Mouse (Mus musculus): ENCODE results near the gene Uchl1. TPM values are rescaled to one million over a fixed set of nuclear protein-coding genes. Genes with fewer than 3 reads are reported as not detected.

The Uchl1 gene
- polyA plus RNA-seq, 1 experiment from 2014 or later, result 115 TPM

DNA sequence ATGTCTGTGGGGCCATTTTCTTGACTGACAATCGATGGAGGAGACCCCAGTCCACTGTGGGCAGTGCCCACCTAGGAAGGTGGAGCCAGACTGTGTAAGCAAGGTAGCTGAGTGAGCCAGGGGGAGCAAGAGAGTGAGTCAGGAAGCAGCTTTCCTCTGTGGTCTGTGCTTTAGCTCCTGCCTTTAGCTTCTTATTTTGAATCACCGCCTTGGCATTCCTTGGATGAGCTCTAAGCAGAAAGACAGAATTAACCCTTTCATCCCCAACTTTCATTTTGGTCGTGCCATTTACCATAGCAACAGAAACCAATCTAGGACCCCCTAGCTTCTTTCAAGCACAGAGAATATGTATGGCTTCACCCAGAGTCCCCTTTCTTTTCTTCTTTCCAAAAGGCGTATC is 42.0 kb downstream of the Uchl1 start:
- DNase-seq (ENCODE audit: low spot score) (no peak), ATAC-seq (replicated peaks; ENCODE audit: low FRiP score, low TSS enrichment, low read depth) (no peak)
- 0 out of 2 replicates have a peak, but pooled peaks cover 1% of the 10 kb centered on the region for H3K4me1 ChIP-seq (replicated peaks; ENCODE audit: control insufficient read depth, insufficient read depth, low read length)
- H3K27ac ChIP-seq (ENCODE audit: low read depth), result no peak overlapping the region
- H3K36me3 ChIP-seq (ENCODE audit: control insufficient read depth, insufficient read depth, low read length), result no peaks in the 10 kb centered on the region
- H3K4me2 ChIP-seq (ENCODE audit: low read length), result no peak overlapping the region
- no peak overlapping the region for H3K4me3 ChIP-seq (ENCODE audit: low read depth, low read length)
- H3K9me3 ChIP-seq (ENCODE audit: control insufficient read depth, low read length), result no peaks in the 10 kb centered on the region
- H3K9ac ChIP-seq (ENCODE audit: low read length), result no peak overlapping the region
- H3K27me3 ChIP-seq (replicated peaks; ENCODE audit: control insufficient read depth, insufficient read depth, low read length), result no peaks in the 10 kb centered on the region
- 57% methylated on average over 4 of the region's 4 CpGs for WGBS

DNA sequence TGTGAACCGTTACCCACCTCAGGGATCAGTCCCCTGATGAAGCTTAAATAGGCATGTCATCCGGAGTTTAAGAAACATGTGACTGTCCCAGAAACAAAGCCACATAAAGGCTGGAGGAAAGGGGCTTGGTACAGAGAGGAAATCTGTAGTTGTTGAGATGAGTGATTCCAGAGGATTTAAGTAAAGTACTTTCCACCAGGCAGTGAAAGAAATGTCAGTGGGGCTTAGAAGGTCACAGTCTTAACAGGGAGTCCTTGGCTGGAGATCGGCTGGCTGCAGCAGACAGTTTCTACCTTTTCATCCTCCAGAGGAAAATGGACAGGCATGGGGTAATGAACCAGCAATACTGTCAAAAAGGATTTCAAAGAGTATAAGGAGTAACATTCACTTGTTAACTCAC is 42.5 kb downstream of the Uchl1 start:
- WGBS, result 54% methylated on average over 3 of the region's 3 CpGs
- ATAC-seq (replicated peaks; ENCODE audit: low FRiP score, low TSS enrichment, low read depth) (no peak), DNase-seq (ENCODE audit: low spot score) (no peak)
- no peaks in the 10 kb centered on the region for H3K27me3 ChIP-seq (replicated peaks; ENCODE audit: control insufficient read depth, insufficient read depth, low read length)
- H3K9ac ChIP-seq (ENCODE audit: low read length), result no peak overlapping the region
- H3K4me3 ChIP-seq (ENCODE audit: low read depth, low read length), result no peak overlapping the region
- H3K36me3 ChIP-seq (ENCODE audit: control insufficient read depth, insufficient read depth, low read length), result no peaks in the 10 kb centered on the region
- H3K4me2 ChIP-seq (ENCODE audit: low read length), result no peak overlapping the region
- no peak overlapping the region for H3K27ac ChIP-seq (ENCODE audit: low read depth)
- peaks cover 3% of the 10 kb centered on the region; the same call in 1 of the 2 replicates for H3K4me1 ChIP-seq (replicated peaks; ENCODE audit: control insufficient read depth, insufficient read depth, low read length)
- no peaks in the 10 kb centered on the region for H3K9me3 ChIP-seq (ENCODE audit: control insufficient read depth, low read length)

DNA sequence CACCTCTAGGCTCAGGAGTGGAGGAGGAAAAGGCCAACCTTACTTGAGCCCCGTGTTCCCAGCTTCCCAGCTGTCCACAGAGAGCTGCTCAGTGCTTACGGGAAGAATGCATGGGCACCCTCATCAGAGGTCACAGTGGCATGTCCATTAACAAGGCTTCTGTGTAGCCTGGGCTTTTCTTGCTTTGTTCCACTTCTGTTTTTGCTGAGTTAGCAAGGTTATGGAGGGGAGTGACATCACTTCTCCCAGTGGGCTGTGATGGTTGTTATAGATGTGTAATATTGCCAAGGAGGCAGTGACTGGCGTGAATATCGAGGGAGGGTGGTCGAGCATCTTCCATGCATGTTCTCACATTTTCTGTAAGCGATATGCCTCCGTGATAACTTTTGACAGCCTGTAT is 43.0 kb downstream of the Uchl1 start:
- 67% methylated on average over 7 of the region's 7 CpGs for WGBS
- Histone ChIP-seq H3K4me3 (ENCODE audit: low read depth, low read length) (no peak overlapping the region), H3K27ac (ENCODE audit: low read depth) (no peak overlapping the region), H3K4me2 (ENCODE audit: low read length) (no peak overlapping the region), H3K4me1 (replicated peaks; ENCODE audit: control insufficient read depth, insufficient read depth, low read length) (peaks cover 4% of the 10 kb centered on the region), H3K36me3 (ENCODE audit: control insufficient read depth, insufficient read depth, low read length) (no peaks in the 10 kb centered on the region), H3K9me3 (ENCODE audit: control insufficient read depth, low read length) (no peaks in the 10 kb centered on the region), H3K27me3 (replicated peaks; ENCODE audit: control insufficient read depth, insufficient read depth, low read length) (no peaks in the 10 kb centered on the region), H3K9ac (ENCODE audit: low read length) (no peak overlapping the region)
- DNase-seq (ENCODE audit: low spot score), result no peak
- ATAC-seq (replicated peaks; ENCODE audit: low FRiP score, low TSS enrichment, low read depth), result no peak

DNA sequence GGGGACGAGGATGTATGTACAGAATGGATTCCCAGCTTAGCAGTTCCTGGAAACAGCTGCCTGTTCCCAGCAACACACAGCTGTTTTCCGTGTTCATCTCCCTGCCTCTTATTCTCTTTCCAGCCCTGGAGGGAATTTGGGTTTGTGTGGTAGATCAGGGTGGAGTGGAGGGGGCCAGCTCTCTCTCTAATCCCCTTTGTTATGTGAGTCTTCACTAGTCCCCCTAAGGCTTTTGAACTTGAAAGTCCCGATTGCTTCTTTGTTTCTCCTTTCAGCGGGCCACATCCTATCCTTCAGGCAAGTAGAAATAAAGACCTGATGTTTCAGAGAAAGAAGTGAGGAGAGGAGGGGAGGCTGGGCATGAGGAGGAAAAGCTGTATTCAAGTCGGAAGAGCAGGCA is 45.0 kb downstream of the Uchl1 start:
- no peak for ATAC-seq (replicated peaks; ENCODE audit: low FRiP score, low TSS enrichment, low read depth)
- WGBS, result 49% methylated on average over 5 of the region's 5 CpGs

DNA sequence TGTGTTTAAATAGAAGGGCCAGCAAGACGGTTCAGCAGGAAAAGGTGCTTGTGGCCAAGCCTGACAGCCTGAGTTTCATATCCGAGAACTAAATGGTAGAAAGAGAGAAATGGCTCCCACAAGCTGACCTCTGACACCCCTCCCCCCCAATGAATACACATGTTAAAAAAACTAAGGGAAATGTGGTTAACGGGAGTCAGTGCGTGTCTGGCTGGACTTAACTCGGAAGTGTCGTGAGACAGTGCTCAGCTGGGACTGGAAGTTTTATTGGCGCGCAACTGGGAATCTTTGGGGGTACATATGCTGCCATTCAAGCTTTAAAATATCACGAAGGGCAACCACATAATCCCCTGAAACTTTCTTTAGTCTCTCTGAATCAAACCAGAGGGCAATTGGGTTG is 46.7 kb downstream of the Uchl1 start:
- 67% methylated on average over 9 of the region's 9 CpGs for WGBS
- no peak overlapping the region for H3K4me3 ChIP-seq (ENCODE audit: low read depth, low read length)
- peaks cover 4% of the 10 kb centered on the region for H3K4me1 ChIP-seq (replicated peaks; ENCODE audit: control insufficient read depth, insufficient read depth, low read length)
- H3K9ac ChIP-seq (ENCODE audit: low read length), result no peak overlapping the region
- no peaks in the 10 kb centered on the region for H3K9me3 ChIP-seq (ENCODE audit: control insufficient read depth, low read length)
- H3K27me3 ChIP-seq (replicated peaks; ENCODE audit: control insufficient read depth, insufficient read depth, low read length), result no peaks in the 10 kb centered on the region
- ATAC-seq (replicated peaks; ENCODE audit: low FRiP score, low TSS enrichment, low read depth), result no peak
- H3K27ac ChIP-seq (ENCODE audit: low read depth), result no peak overlapping the region
- no peaks in the 10 kb centered on the region for H3K36me3 ChIP-seq (ENCODE audit: control insufficient read depth, insufficient read depth, low read length)
- DNase-seq (ENCODE audit: low spot score), result no peak
- no peak overlapping the region for H3K4me2 ChIP-seq (ENCODE audit: low read length)

More for the DNA sequence above, 45.0 kb downstream of the Uchl1 start:
- no peak for DNase-seq (ENCODE audit: low spot score)
- Histone ChIP-seq H3K4me1 (replicated peaks; ENCODE audit: control insufficient read depth, insufficient read depth, low read length) (peaks cover 4% of the 10 kb centered on the region), H3K4me3 (ENCODE audit: low read depth, low read length) (no peak overlapping the region), H3K9ac (ENCODE audit: low read length) (no peak overlapping the region), H3K27ac (ENCODE audit: low read depth) (no peak overlapping the region), H3K9me3 (ENCODE audit: control insufficient read depth, low read length) (no peaks in the 10 kb centered on the region), H3K36me3 (ENCODE audit: control insufficient read depth, insufficient read depth, low read length) (no peaks in the 10 kb centered on the region), H3K27me3 (replicated peaks; ENCODE audit: control insufficient read depth, insufficient read depth, low read length) (no peaks in the 10 kb centered on the region), H3K4me2 (ENCODE audit: low read length) (no peak overlapping the region)

DNA sequence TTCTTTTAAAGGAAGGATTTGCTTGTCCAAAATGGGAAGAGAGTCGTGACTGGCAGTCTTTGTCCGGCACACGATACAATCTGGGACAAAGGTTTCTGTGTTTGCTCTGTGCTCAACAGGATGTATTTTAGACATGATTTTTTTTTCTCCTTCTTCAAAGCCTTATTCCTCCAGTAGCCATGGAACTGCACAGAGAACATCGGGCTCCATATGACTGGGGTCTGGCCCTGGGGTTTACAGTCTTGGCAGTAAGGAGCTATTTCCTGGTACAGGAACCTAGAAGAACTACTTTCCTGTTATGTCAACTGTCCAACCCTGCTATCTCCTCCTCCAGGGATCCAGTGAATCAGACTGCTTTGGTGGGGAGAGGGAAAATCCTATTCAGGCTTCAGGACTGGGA is 47.1 kb downstream of the Uchl1 start:
- no peak overlapping the region for H3K9ac ChIP-seq (ENCODE audit: low read length)
- no peak overlapping the region for H3K27ac ChIP-seq (ENCODE audit: low read depth)
- WGBS, result 45% methylated on average over 4 of the region's 4 CpGs
- peaks cover 4% of the 10 kb centered on the region for H3K4me1 ChIP-seq (replicated peaks; ENCODE audit: control insufficient read depth, insufficient read depth, low read length)
- DNase-seq (ENCODE audit: low spot score), result no peak
- H3K4me3 ChIP-seq (ENCODE audit: low read depth, low read length), result no peak overlapping the region
- H3K27me3 ChIP-seq (replicated peaks; ENCODE audit: control insufficient read depth, insufficient read depth, low read length), result no peaks in the 10 kb centered on the region
- H3K9me3 ChIP-seq (ENCODE audit: control insufficient read depth, low read length), result no peaks in the 10 kb centered on the region
- no peak for ATAC-seq (replicated peaks; ENCODE audit: low FRiP score, low TSS enrichment, low read depth)
- no peak overlapping the region for H3K4me2 ChIP-seq (ENCODE audit: low read length)
- no peaks in the 10 kb centered on the region for H3K36me3 ChIP-seq (ENCODE audit: control insufficient read depth, insufficient read depth, low read length)

DNA sequence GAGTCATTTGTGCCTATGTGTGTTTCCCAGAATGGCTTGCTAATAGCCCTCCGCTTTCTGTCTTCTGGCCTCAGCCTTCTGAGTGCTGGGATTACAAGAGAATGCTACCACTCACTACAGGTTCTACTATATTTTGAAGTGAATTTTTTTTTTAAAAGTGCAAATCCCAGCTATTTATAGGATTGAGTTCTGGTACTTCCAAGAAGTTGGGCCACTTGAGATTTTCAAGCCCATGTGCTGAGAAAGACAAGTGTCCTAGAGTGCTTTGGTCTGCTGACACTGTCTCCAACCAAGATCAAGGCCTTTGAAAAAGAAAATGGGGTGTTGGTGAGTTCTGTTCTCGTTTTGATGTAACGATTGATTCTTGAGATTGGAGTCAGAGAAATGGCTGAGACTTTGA is 47.7 kb downstream of the Uchl1 start:
- H3K36me3 ChIP-seq (ENCODE audit: control insufficient read depth, insufficient read depth, low read length), result no peaks in the 10 kb centered on the region
- 49% methylated on average over 3 of the region's 3 CpGs for WGBS
- ATAC-seq (replicated peaks; ENCODE audit: low FRiP score, low TSS enrichment, low read depth) (no peak), DNase-seq (ENCODE audit: low spot score) (no peak)
- H3K27me3 ChIP-seq (replicated peaks; ENCODE audit: control insufficient read depth, insufficient read depth, low read length), result no peaks in the 10 kb centered on the region
- no peak overlapping the region for H3K27ac ChIP-seq (ENCODE audit: low read depth)
- H3K9ac ChIP-seq (ENCODE audit: low read length), result no peak overlapping the region
- peaks cover 4% of the 10 kb centered on the region for H3K4me1 ChIP-seq (replicated peaks; ENCODE audit: control insufficient read depth, insufficient read depth, low read length)
- H3K9me3 ChIP-seq (ENCODE audit: control insufficient read depth, low read length), result no peaks in the 10 kb centered on the region
- no peak overlapping the region for H3K4me2 ChIP-seq (ENCODE audit: low read length)
- H3K4me3 ChIP-seq (ENCODE audit: low read depth, low read length), result no peak overlapping the region

DNA sequence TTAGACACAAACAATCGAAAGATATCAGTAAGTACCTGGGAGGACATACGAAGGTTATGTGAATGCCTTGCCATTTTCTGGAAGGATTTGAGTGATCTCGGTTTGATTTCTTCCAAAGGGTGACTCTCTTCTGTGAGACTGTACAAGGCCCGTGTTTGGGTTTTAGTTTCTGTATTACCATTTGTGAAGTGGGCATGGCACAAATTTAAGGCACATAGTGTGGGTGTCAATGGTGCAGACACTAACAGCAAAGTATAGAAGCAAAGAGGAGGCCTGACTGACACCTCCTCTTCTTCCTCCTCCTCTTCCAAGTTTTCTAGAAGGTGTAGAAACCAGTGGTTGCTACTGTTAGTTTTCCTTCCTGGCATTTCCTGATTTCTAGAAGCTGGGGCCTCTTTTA is 53.4 kb downstream of the Uchl1 start:
- 91% methylated on average over 4 of the region's 4 CpGs for WGBS
- Histone ChIP-seq H3K4me3 (ENCODE audit: low read depth, low read length) (no peak overlapping the region), H3K4me2 (ENCODE audit: low read length) (no peak overlapping the region), H3K9me3 (ENCODE audit: control insufficient read depth, low read length) (no peaks in the 10 kb centered on the region), H3K27me3 (replicated peaks; ENCODE audit: control insufficient read depth, insufficient read depth, low read length) (no peaks in the 10 kb centered on the region), H3K36me3 (ENCODE audit: control insufficient read depth, insufficient read depth, low read length) (no peaks in the 10 kb centered on the region), H3K27ac (ENCODE audit: low read depth) (no peak overlapping the region), H3K4me1 (replicated peaks; ENCODE audit: control insufficient read depth, insufficient read depth, low read length) (no peaks in the 10 kb centered on the region; the same call in 1 of the 2 replicates), H3K9ac (ENCODE audit: low read length) (no peak overlapping the region)
- ATAC-seq (replicated peaks; ENCODE audit: low FRiP score, low TSS enrichment, low read depth) (no peak), DNase-seq (ENCODE audit: low spot score) (no peak)

DNA sequence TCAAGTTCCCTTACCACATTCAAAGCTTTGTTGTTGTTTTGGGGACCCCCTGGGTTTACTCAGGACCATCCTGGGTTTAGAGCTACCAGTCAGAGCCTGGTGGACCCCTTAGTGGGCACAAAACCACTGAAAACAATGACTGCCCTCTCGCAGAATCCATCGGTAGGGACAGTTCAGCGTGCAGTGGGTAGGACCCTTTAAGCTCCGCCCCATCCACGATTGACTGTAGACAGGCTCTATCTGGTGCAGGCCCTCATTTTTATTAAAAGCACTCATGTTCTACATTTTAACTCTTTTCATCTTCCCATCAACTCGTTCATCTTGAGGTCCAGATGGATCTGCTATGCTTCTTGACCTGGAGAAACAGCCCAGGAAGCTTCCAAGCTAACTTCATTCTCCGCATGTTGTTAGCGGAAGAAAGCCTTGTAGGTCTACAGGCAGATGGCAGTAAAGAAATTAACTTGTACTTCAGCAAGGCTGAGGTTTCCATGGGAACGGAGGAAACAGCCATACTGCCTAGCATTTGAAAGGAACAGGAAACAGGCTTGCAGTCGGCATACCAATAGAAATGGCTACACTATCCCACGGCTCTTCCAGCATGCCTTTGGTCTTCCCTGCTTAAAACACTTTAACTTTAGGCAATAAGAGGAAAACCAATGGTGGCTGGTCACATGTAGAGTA is 54.9 kb downstream of the Uchl1 start:
- H3K36me3 ChIP-seq (ENCODE audit: control insufficient read depth, insufficient read depth, low read length), result no peaks in the 10 kb centered on the region
- no peak overlapping the region for H3K9ac ChIP-seq (ENCODE audit: low read length)
- no peak overlapping the region for H3K27ac ChIP-seq (ENCODE audit: low read depth)
- DNase-seq (ENCODE audit: low spot score) (no peak), ATAC-seq (replicated peaks; ENCODE audit: low FRiP score, low TSS enrichment, low read depth) (0 out of 2 replicates have a peak, but pooled peaks have one; percentile 62)
- H3K4me1 ChIP-seq (replicated peaks; ENCODE audit: control insufficient read depth, insufficient read depth, low read length), result no peaks in the 10 kb centered on the region; the same call in 1 of the 2 replicates
- no peaks in the 10 kb centered on the region for H3K9me3 ChIP-seq (ENCODE audit: control insufficient read depth, low read length)
- H3K27me3 ChIP-seq (replicated peaks; ENCODE audit: control insufficient read depth, insufficient read depth, low read length), result no peaks in the 10 kb centered on the region
- 46% methylated on average over 11 of the region's 11 CpGs for WGBS
- no peak overlapping the region for H3K4me3 ChIP-seq (ENCODE audit: low read depth, low read length)
- H3K4me2 ChIP-seq (ENCODE audit: low read length), result no peak overlapping the region

Data from intestine, embryonic 14.5 days (tissue).